Mouse (Mus musculus): ENCODE measurements around the gene Btn2a2.

- TF ChIP-seq POLR2AphosphoS2 (IDR thresholded peaks at IDR 0.05; ENCODE audit: insufficient read length, low read depth) (no peak), MAX (IDR thresholded peaks at IDR 0.05; ENCODE audit: low read depth) (no peak)
These were observed 18.3 kb upstream of the Btn2a2 start for GRCm38 (mm10) chr13:23506819-23507515.
